In genomic region chr13:106471264-106471663, GRCm38 (mm10) we compare ENCODE assay signal across 15 mouse cellular contexts.
"Had no signal": no experiment of that assay in that cellular context is flagged by ENCODE, and none has a peak within 500 bp of the region (broad histone marks: within the 10 kb centered on the region; RNA-seq: fewer than 3 reads in every experiment).

No protein-coding gene starts in this region.

- DNase-seq: kidney, adult 2 months; kidney, postnatal 25 days; liver; liver, embryonic 13.5 days; liver, postnatal 0 days; right cerebral cortex, postnatal 4 days; spleen, adult 18-20 months; thymus, postnatal 36 days had no signal

- H3K4me3 ChIP-seq: left cerebral cortex, adult 2 months; liver, embryonic 13.5 days; megakaryocyte, embryonic 14.5 days; midbrain, embryonic 15.5 days; neural tube, embryonic 12.5 days had no signal

- H3K36me3 ChIP-seq: liver, embryonic 13.5 days; midbrain, embryonic 15.5 days; neural tube, embryonic 12.5 days had no signal

- H3K27ac ChIP-seq: left cerebral cortex, adult 2 months; liver, embryonic 13.5 days; macrophage; midbrain, embryonic 15.5 days; neural tube, embryonic 12.5 days had no signal

- ATAC-seq: intestine, embryonic 16.5 days; liver, postnatal 0 days; midbrain, embryonic 15.5 days had no signal

- H3K4me1 ChIP-seq: liver, embryonic 13.5 days; megakaryocyte, embryonic 14.5 days; midbrain, embryonic 15.5 days; neural tube, embryonic 12.5 days had no signal

- H3K27me3 ChIP-seq: liver, embryonic 13.5 days; megakaryocyte, embryonic 14.5 days; midbrain, embryonic 15.5 days; neural tube, embryonic 12.5 days had no signal

- H3K9ac ChIP-seq: liver, embryonic 13.5 days; liver, postnatal 0 days; midbrain, embryonic 15.5 days; neural tube, embryonic 12.5 days had no signal

- H3K9me3 ChIP-seq: liver, embryonic 13.5 days; midbrain, embryonic 15.5 days; neural tube, embryonic 12.5 days had no signal

- H3K4me2 ChIP-seq: liver, embryonic 13.5 days; midbrain, embryonic 11.5 days; midbrain, embryonic 15.5 days; neural tube, embryonic 12.5 days had no signal
